Mouse (Mus musculus): ENCODE measurements at regions not wholly inside any gene's neighbourhood (a gene's known extent, or its start where the extent isn't known, plus 50 kb on each side); places are given as distances from the start of the nearest gene placed in this dataset.

GRCm38 (mm10) chr10:67717506-67717905 lies 168.8 kb upstream of the Ado start:
- no peak for TF ChIP-seq CTCF (IDR thresholded peaks at IDR 0.05; ENCODE audit: low read depth, low read length)
- TF ChIP-seq POLR2A (IDR thresholded peaks at IDR 0.05; ENCODE audit: borderline replicate concordance, low read depth, low read length) = no peak

All from bone marrow macrophage, adult 2 months (primary cell).